Mouse (Mus musculus) liver, embryonic 14.5 days (tissue): ENCODE measurements around the gene Vwf.

Experiments used
- CTCF ChIP-seq: IDR thresholded peaks from 2 replicates; pipeline ENCODE4 v1.5.1; 2016; ENCODE audit warnings: antibody characterized with exemption, low read depth, control low read depth
- EP300 ChIP-seq: IDR thresholded peaks from 2 replicates; pipeline ENCODE4 v1.6.1; 2016; ENCODE audit warnings: antibody characterized with exemption, low read depth

GRCm38 (mm10) chr6:125729986-125730535 lies 183.5 kb downstream of the Vwf start:
- TF ChIP-seq CTCF: no peak
- TF ChIP-seq EP300: no peak
